Mouse (Mus musculus) ES-E14 (cell line): ENCODE results near the gene Gm42688. TPM values are rescaled to one million over a fixed set of nuclear protein-coding genes. Genes with fewer than 3 reads are reported as not detected.

Experiments
- DNase-seq: peaks from one replicate; pipeline ENCODE4 v3.0.0-alpha.2; 2013; ENCODE audit warnings: low read depth, low spot score
- H3K27ac ChIP-seq: 2 replicates; pipeline ENCODE4 v1.5.1; 2012; ENCODE audit warnings: low read depth, mild to moderate bottlenecking, low read length, moderate library complexity, mixed read lengths; ENCODE audit not compliant: poor library complexity, insufficient read depth, severe bottlenecking
- H3K36me3 ChIP-seq: 2 replicates; pipeline ENCODE4 v1.6.1; 2012; ENCODE audit warnings: mild to moderate bottlenecking, low read length, moderate library complexity, mixed read lengths; ENCODE audit not compliant: control insufficient read depth, poor library complexity, insufficient read depth, severe bottlenecking
- H3K4me1 ChIP-seq, 2 experiments: fragments of 150-350 bp in 1 of 2; sonication (generic) in 1 of 2; 2 replicates each; pipeline ENCODE4 v1.6.1; 2012; ENCODE audit warnings: low read length in 2 of 2, mild to moderate bottlenecking in 1 of 2, mixed read lengths in 1 of 2; ENCODE audit not compliant: control insufficient read depth in 2 of 2, insufficient read depth in 2 of 2, poor library complexity in 1 of 2
- H3K4me3 ChIP-seq, 2 experiments: fragments of 150-350 bp in 1 of 2; sonication (generic) in 1 of 2; 2 replicates each; pipeline ENCODE4 v1.5.1; 2012; ENCODE audit warnings: low read length in 2 of 2, low read depth in 1 of 2, mild to moderate bottlenecking in 1 of 2, mixed read lengths in 1 of 2; ENCODE audit not compliant: insufficient read depth in 1 of 2, poor library complexity in 1 of 2, severe bottlenecking in 1 of 2
- H3K9ac ChIP-seq: 2 replicates; pipeline ENCODE4 v1.6.1; 2012; ENCODE audit warnings: low read depth, mild to moderate bottlenecking, low read length, mixed read lengths; ENCODE audit not compliant: poor library complexity, insufficient read depth, severe bottlenecking
- H3K9me3 ChIP-seq: fragments of 150-350 bp; sonication (generic); 2 replicates; pipeline ENCODE4 v1.6.1; 2012; ENCODE audit warnings: low read depth, mild to moderate bottlenecking, low read length; ENCODE audit not compliant: control insufficient read depth, insufficient read depth
- CHD2 ChIP-seq: IDR thresholded peaks from 2 replicates; pipeline ENCODE4 v1.6.1; 2014; ENCODE audit warnings: mild to moderate bottlenecking, low read depth, low read length, inconsistent platforms
- HCFC1 ChIP-seq: IDR thresholded peaks from 2 replicates; pipeline ENCODE4 v1.6.1; 2012; ENCODE audit warnings: low read length, inconsistent platforms, borderline replicate concordance; ENCODE audit not compliant: insufficient read depth
- MAFK ChIP-seq: IDR thresholded peaks from 2 replicates; pipeline ENCODE4 v1.6.1; 2014; ENCODE audit warnings: mild to moderate bottlenecking, low read depth, low read length, inconsistent platforms; ENCODE audit not compliant: insufficient read depth
- ZC3H11A ChIP-seq: IDR thresholded peaks from 2 replicates; pipeline ENCODE4 v1.6.1; 2012; ENCODE audit warnings: low read depth, mild to moderate bottlenecking, inconsistent platforms, low read length, borderline replicate concordance
- ZNF384 ChIP-seq: IDR thresholded peaks from 2 replicates; pipeline ENCODE4 v1.6.1; 2012; ENCODE audit warnings: low read depth, low read length, inconsistent platforms
- in situ Hi-C, 2 experiments: fragments of 600-800 bp; cut with MboI; formaldehyde crosslinking; loops; one replicate each; pipeline ENCODE4 v1.15.1; 2025; ENCODE audit warnings: low sequenced_read_pairs in 2 of 2, inconsistent platforms in 1 of 2; ENCODE audit not compliant: unreplicated experiment in 2 of 2
- total RNA-seq: library from RNA; depleted of rRNA; stranded (reverse); fragments of 300-350 nt; gene quantifications from 2 replicates; pipeline ENCODE4 v1.2.3, GENCODE M21; 2012

Gm42688 gene
- total RNA-seq, 1 experiment: 1.3 TPM

- Histone ChIP-seq H3K36me3 (peaks cover 16% of the 10 kb centered on the region), H3K4me1 (peaks cover 0 to 7% of the 10 kb centered on the region in 2 experiments; a peak in 1 of 4 replicates), H3K27ac (no peak within 1 kb of the TSS), H3K4me3 (peak within 1 kb of the TSS in 1 of 2 experiments; percentile 7; a peak in 1 of 4 replicates), H3K9ac (peak within 1 kb of the TSS; percentile 48), H3K9me3 (no peaks in the 10 kb centered on the region)
- no peak for DNase-seq
- in situ Hi-C loops: loop anchor here (25.0 kb wide), 2 partner anchors 655 to 1530 kb away; partner anchors contain the start of genes Cyp26b1 (in 1 of the 2) and Vax2 (in 1 of the 2)
- TF ChIP-seq HCFC1: peak; percentile 94
- TF ChIP-seq ZC3H11A: no peak
These were observed 43.6 kb upstream of the Gm42688 start, which contains the start of gene Dqx1 for GRCm38 (mm10) chr6:83057790-83058189. Dqx1 (plus strand) TSS chr6:83057844.

- no peak overlapping the region for H3K27ac ChIP-seq
- TF ChIP-seq ZNF384 (no peak), ZC3H11A (no peak), HCFC1 (no peak), MAFK (no peak), CHD2 (no peak)
- H3K4me1 ChIP-seq: peaks cover 0 to 7% of the 10 kb centered on the region in 2 experiments; a peak in 1 of 4 replicates
- H3K9me3 ChIP-seq: no peaks in the 10 kb centered on the region
- in situ Hi-C loops: loop anchor here (25.0 kb wide), 2 partner anchors 654 to 1529 kb away; partner anchors contain the start of genes Cyp26b1 (in 1 of the 2) and Vax2 (in 1 of the 2)
- H3K36me3 ChIP-seq: peaks cover 16% of the 10 kb centered on the region
- DNase-seq: no peak
- no peak overlapping the region for H3K9ac ChIP-seq
- no peak overlapping the region for H3K4me3 ChIP-seq
These were observed 42.7 kb upstream of the Gm42688 start for GRCm38 (mm10) chr6:83058725-83059124.

- Histone ChIP-seq H3K36me3 (no peaks in the 10 kb centered on the region), H3K9me3 (no peaks in the 10 kb centered on the region), H3K4me1 (peaks cover 0 to 1% of the 10 kb centered on the region in 2 experiments; a peak in 1 of 4 replicates), H3K27ac (no peak overlapping the region), H3K4me3 (no peak overlapping the region), H3K9ac (no peak overlapping the region)
- in situ Hi-C loops: loop anchor here (25.0 kb wide), 2 partner anchors 646 to 1521 kb away; partner anchors contain the start of genes Cyp26b1 (in 1 of the 2) and Vax2 (in 1 of the 2)
- no peak for DNase-seq
- TF ChIP-seq HCFC1: no peak
- TF ChIP-seq CHD2: no peak
- TF ChIP-seq ZC3H11A: no peak
- TF ChIP-seq ZNF384: no peak
- TF ChIP-seq MAFK: no peak
These were observed 35.4 kb upstream of the Gm42688 start for GRCm38 (mm10) chr6:83065995-83066394.

GRCm38 (mm10) chr6:83066441-83066840, 35.0 kb upstream of the Gm42688 start:
- in situ Hi-C loops: loop anchor here (25.0 kb wide), 2 partner anchors 646 to 1521 kb away; partner anchors contain the start of genes Cyp26b1 (in 1 of the 2) and Vax2 (in 1 of the 2)
- Histone ChIP-seq H3K4me1 (peaks cover 0 to 3% of the 10 kb centered on the region in 2 experiments; a peak in 1 of 4 replicates), H3K36me3 (no peaks in the 10 kb centered on the region), H3K9ac (no peak overlapping the region), H3K9me3 (no peaks in the 10 kb centered on the region), H3K4me3 (no peak overlapping the region), H3K27ac (no peak overlapping the region)
- DNase-seq: no peak
- TF ChIP-seq ZNF384 (no peak), CHD2 (no peak)

GRCm38 (mm10) chr6:83068221-83068620, 33.2 kb upstream of the Gm42688 start:
- Histone ChIP-seq H3K4me1 (peaks cover 0 to 3% of the 10 kb centered on the region in 2 experiments; a peak in 1 of 4 replicates), H3K27ac (no peak overlapping the region), H3K9me3 (no peaks in the 10 kb centered on the region), H3K36me3 (no peaks in the 10 kb centered on the region), H3K9ac (no peak overlapping the region), H3K4me3 (peak overlapping the region in 1 of 2 experiments; percentile 43; a peak in 2 of 4 replicates)
- TF ChIP-seq HCFC1: no peak
- no peak for TF ChIP-seq MAFK
- 0 out of 2 replicates have a peak, but pooled peaks have one; percentile 32 for TF ChIP-seq ZNF384
- TF ChIP-seq CHD2: no peak
- in situ Hi-C loops: loop anchor here (25.0 kb wide), 2 partner anchors 644 to 1519 kb away; partner anchors contain the start of genes Cyp26b1 (in 1 of the 2) and Vax2 (in 1 of the 2)
- DNase-seq: no peak
